Mouse (Mus musculus) naive thymus-derived CD4-positive, alpha-beta T cell, adult 5 months (primary cell): ENCODE data around the gene Lrrc8e. TPM values are rescaled to one million over a fixed set of nuclear protein-coding genes. Genes with fewer than 3 reads are reported as not detected.

Experiments used
- polyA plus RNA-seq: library from polyadenylated mRNA; unstranded; fragments of 100-300 nt; shearing (Covaris generic); gene quantifications from one replicate; pipeline ENCODE4 v1.2.1, GENCODE M21; 2017

Gene Lrrc8e
- 0.12 TPM for polyA plus RNA-seq

GRCm38 (mm10) chr8:4226739-4227347 lies at the start of gene Lrrc8e:
Lrrc8e (plus strand) TSS chr8:4226827.

GRCm38 (mm10) chr8:4216791-4217621 lies 9.6 kb upstream of the Lrrc8e start, which contains the start of gene Prr36:
Prr36 (minus strand) TSS chr8:4217459.

DNA sequence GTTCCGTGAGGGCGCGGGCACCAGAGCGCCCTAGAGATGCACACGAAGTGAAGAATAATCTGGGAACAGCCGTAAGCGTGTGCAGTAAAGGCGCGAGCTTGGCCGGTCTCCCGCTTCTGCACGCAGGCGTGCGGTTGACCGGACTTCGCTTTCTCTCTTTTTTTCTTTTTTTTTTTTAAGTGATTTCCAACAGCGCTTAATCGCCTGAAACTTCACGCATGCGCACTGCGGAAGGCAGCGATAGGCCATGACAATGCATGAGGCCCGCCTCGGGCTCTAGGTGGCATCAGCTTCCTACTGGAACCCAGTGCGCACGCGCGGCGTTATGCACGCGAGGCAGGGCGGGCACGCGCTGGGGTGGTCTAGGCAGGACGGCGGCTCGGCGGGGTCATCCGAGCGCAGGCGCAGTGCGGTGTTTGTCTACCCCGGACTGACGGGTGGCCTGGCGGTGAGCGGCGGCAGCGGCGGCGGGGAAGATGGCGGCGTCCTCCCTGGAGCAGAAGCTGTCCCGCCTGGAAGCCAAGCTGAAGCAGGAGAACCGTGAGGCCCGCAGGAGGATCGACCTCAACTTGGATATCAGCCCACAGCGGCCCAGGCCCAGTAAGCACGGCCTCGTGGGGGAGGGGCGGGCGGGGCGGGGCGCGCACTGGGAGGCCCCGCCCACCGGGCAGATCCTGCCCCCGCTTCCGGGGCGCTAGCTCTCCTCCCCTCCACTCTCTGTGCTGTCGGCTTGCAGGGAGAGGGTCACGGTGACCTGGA lies 12.0 kb downstream of the Lrrc8e start, which contains the start of the genes Map2k7 and Gm49320:
Gene Map2k7, plus strand, starts transcription at position 307 of the 759 bp plus-strand sequence.
Gene Gm49320, plus strand, starts transcription at position 432 of the 759 bp plus-strand sequence.

GRCm38 (mm10) chr8:4247951-4248540 lies 21.4 kb downstream of the Lrrc8e start, which contains the start of gene Tgfbr3l:
Tgfbr3l (plus strand) TSS chr8:4248214.

DNA sequence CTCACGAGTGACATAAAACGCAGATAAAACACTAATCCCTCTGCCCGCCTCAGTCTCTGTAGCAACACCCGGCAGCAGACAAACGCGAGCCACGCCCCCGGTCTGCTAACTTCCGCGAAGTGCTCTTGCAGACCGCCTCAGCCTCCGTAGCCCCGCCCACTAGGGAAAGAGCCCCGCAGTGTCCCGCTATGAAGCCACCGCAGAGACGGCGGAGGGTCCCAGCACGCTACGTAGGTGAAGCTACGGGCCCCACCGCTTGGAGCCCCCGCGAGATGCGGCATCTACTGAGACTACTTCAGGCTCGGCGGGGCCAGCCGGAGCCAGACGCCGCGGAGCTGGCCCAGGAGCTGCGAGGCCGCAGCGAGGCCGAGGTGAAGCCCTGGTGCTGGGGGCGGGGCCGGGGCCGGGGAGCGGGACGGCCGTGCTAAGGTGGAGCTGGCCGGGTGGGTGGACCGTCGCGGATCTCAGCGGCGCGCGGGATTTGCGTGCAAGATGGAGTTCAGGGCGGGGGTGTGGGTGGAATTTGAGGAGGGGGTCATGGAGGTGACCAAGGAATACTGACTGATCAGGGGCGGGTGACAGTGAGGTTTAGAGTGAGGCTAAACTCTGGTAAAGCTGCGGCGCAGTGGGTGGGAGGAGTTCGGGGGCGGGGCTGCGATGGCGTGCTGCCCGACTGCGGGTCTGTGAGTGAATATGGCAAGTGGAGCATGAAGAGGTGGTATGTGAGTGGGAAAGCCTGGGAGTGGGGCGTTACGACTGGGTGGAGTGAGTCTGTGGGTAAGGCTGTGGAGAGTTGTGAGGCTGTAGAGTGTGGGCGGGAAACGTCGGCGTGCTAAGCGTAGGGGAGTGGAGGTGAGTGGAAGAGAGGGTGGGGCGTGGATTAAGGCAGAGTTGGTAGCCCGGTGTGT lies 26.6 kb downstream of the Lrrc8e start, which contains the start of gene Snapc2:
Gene Snapc2, plus strand, starts transcription at position 147 of the 908 bp plus-strand sequence.

DNA sequence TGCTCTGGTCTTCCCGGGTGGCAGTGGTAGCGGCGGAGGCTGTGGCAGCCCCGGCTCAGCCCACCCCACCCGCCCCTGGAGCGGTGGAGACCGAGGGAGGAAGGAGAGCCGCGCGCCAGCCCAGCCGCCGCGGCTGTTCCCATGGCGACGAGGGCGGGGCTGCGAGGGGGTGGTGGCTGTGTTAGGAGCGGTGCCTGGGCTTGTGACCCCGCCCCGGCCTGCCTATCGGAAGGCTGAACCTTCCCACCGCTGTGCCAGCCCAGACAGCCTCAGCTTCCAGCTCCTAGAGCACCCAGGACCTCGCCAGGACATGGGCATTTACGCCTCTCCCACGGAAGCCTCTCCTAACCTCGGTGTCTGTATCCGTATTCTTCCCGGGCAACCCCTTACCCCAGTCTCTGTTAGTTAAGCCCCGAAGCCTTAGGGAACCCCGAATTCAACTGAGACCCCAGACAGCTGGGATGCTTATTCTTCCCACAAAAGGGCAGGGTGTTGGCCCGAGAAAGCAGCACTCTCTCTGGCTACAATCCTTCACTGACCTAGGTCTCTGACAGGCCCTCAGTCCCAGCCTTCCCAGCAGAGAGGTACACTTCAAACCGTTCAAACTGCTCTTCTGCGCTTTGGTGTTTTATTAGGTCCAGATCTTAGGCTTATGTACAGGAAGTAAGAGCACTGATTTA lies 32.6 kb downstream of the Lrrc8e start, which contains the start of gene Ctxn1:
Gene Ctxn1, minus strand, starts transcription at position 150 of the 680 bp plus-strand sequence.

GRCm38 (mm10) chr8:4275275-4276110 lies 48.9 kb downstream of the Lrrc8e start, which contains the start of gene Timm44:
Timm44 (minus strand) TSS chr8:4275913.

Other genes starting within 250 kb of the Lrrc8e start
- not detected for gene Cd209f, start 121.0 kb upstream of the Lrrc8e start, polyA plus RNA-seq
- gene Cd209g, start 92.7 kb upstream of the Lrrc8e start, polyA plus RNA-seq, result not detected
- gene Evi5l, start 60.3 kb upstream of the Lrrc8e start, polyA plus RNA-seq, result 16.8 TPM
- not detected for gene Prr36, start 9.4 kb upstream of the Lrrc8e start, polyA plus RNA-seq
- gene Map2k7, start 11.9 kb downstream of the Lrrc8e start, polyA plus RNA-seq, result 120 TPM
- gene Gm49320, start 12.0 kb downstream of the Lrrc8e start, polyA plus RNA-seq, result 0.71 TPM
- gene Tgfbr3l, start 21.4 kb downstream of the Lrrc8e start, polyA plus RNA-seq, result 7.6 TPM
- 28.9 TPM for gene Snapc2, start 26.3 kb downstream of the Lrrc8e start, polyA plus RNA-seq
- 0.39 TPM for gene Ctxn1, start 32.4 kb downstream of the Lrrc8e start, polyA plus RNA-seq
- gene Timm44, start 49.1 kb downstream of the Lrrc8e start, polyA plus RNA-seq, result 57.3 TPM
- gene Ccl25, start 98.4 kb downstream of the Lrrc8e start, polyA plus RNA-seq, result 9.9 TPM
- gene Elavl1, start 98.6 kb downstream of the Lrrc8e start, polyA plus RNA-seq, result 253 TPM